Comparison of ENCODE assay signal across 10 mouse cellular contexts in the genomic region with DNA sequence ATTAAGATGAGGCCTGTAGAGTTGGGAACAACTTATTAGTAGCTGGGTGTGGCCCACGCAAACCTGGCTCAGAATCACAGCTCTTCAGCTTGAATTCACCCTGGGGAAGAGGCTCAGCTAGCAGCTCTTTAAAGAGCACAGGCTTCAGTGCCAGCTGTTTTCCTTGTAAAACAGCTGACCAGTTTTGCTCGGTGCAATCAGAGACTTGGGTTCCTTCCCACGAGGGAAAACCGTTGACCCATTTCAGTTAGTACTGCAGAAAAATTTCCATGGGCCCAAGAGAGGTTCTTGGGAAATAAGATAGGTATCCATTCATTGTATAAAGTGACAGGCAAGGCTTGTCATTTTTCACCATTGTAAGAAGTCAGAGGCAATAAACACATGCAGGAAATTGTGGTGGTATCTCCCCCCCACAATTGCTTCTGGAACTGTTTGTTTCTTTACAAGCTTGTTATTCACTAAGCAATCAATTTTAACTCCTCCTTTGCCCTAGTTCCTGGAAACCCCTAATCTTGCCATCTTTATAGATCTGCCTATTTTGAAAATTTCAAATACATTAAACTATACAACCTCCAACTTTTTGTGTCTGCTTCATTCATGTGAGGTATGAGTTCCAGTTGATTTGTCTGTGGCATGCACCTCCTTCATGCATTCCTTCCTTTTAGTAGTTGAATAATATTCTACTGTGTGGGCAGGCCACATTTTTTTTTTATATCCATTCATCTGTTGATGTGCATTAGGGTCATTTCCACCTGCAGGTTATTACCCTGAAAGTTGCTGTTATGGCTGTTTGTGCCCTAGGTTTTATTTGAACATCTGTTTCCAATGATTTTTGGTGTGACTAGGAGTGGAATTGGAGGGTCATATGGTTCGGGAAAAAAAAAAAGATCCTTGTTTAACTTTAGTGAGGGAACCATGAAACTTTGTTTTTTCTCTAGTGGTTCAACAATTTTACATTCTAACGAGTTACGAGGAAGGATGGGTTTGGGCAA.
DNase-seq lines count a peak whose midpoint lies in the region; ATAC-seq and TF ChIP-seq lines count a peak whose summit lies in the region.
"Had no signal": no experiment of that assay in that cellular context is flagged by ENCODE, and none has a peak within 500 bp of the region (broad histone marks: within the 10 kb centered on the region; RNA-seq: fewer than 3 reads in every experiment).

No protein-coding gene starts in this region.

- H3K4me3 ChIP-seq in kidney, adult 2 months (ENCODE audit: insufficient read depth, low read depth, low read length) = no peak overlapping the region
- no peak overlapping the region for H3K4me3 ChIP-seq in kidney, embryonic 16.5 days (ENCODE audit: low read length)
- H3K4me3 ChIP-seq in forebrain, embryonic 11.5 days (ENCODE audit: low read depth, low read length) = no peak overlapping the region

- H3K9ac ChIP-seq in kidney, embryonic 16.5 days (replicated peaks; ENCODE audit: low read length) = no peak overlapping the region
- H3K9ac ChIP-seq in forebrain, embryonic 11.5 days (ENCODE audit: low read length) = no peak overlapping the region

- no peak for TF ChIP-seq POLR2A in kidney, adult 2 months (IDR thresholded peaks at IDR 0.05; ENCODE audit: low read depth, low read length)

- H3K27ac ChIP-seq in kidney, adult 2 months (ENCODE audit: insufficient read depth, low read depth, low read length) = peak overlapping the region; percentile 51
- H3K27ac ChIP-seq in kidney, embryonic 16.5 days (ENCODE audit: low read length) = no peak overlapping the region
- no peak overlapping the region for H3K27ac ChIP-seq in forebrain, embryonic 11.5 days (ENCODE audit: low read depth, low read length)
- H3K27ac ChIP-seq: kidney, postnatal 0 days had no signal

- intact Hi-C loops in heart, postnatal 36 days (cut with DNase I) = no loop called here
- intact Hi-C loops in left cerebral cortex, postnatal 10 days (cut with DNase I) = no loop called here

- no peaks in the 10 kb centered on the region for H3K9me3 ChIP-seq in kidney, embryonic 16.5 days (ENCODE audit: low read length)
- no peaks in the 10 kb centered on the region for H3K9me3 ChIP-seq in forebrain, embryonic 11.5 days (ENCODE audit: control insufficient read depth, low read length)

- no peak overlapping the region for H3K4me2 ChIP-seq in kidney, embryonic 16.5 days (replicated peaks; ENCODE audit: low read depth, low read length)
- H3K4me2 ChIP-seq in forebrain, embryonic 11.5 days (ENCODE audit: low read depth, low read length, severe bottlenecking) = no peak overlapping the region

- 0 out of 2 replicates have a peak, but pooled peaks cover 3% of the 10 kb centered on the region for H3K4me1 ChIP-seq in kidney, adult 2 months (ENCODE audit: control insufficient read depth, insufficient read depth, low read length)
- peaks cover 11% of the 10 kb centered on the region; the same call in 1 of the 2 replicates for H3K4me1 ChIP-seq in kidney, embryonic 16.5 days (ENCODE audit: insufficient read depth, low read length)
- no peaks in the 10 kb centered on the region; the same call in 1 of the 2 replicates for H3K4me1 ChIP-seq in forebrain, embryonic 11.5 days (replicated peaks; ENCODE audit: control insufficient read depth, insufficient read depth, low read length)

- 39% methylated on average over 7 of the region's 7 CpGs for WGBS in kidney, adult 2 months
- 46% methylated on average over 7 of the region's 7 CpGs for WGBS in kidney, embryonic 16.5 days
- WGBS in forebrain, embryonic 11.5 days = 80% methylated on average over 7 of the region's 7 CpGs

- DNase-seq in kidney, adult 2 months = peak; percentile 74
- DNase-seq in T-cell, adult 2 months (ENCODE audit: low spot score) = peak; percentile 55
- peak; percentile 16 to 18 for DNase-seq in heart, postnatal 36 days
- peak; percentile 59 for DNase-seq in lung, postnatal 10 days
- no peak for DNase-seq in forebrain, embryonic 11.5 days (ENCODE audit: low spot score)
- DNase-seq in left cerebral cortex, postnatal 10 days (ENCODE audit: extremely low spot score in 1 of 2, low spot score in 2 of 2) = no peak
- DNase-seq in urinary bladder, postnatal 10 days (ENCODE audit: low spot score) = no peak

- no peaks in the 10 kb centered on the region for H3K27me3 ChIP-seq in kidney, adult 2 months (replicated peaks; ENCODE audit: control insufficient read depth, insufficient read depth, low read length)
- H3K27me3 ChIP-seq in kidney, embryonic 16.5 days (ENCODE audit: insufficient read depth, low read length) = no peaks in the 10 kb centered on the region
- no peaks in the 10 kb centered on the region for H3K27me3 ChIP-seq in forebrain, embryonic 11.5 days (ENCODE audit: control insufficient read depth, insufficient read depth, low read length)

- H3K36me3 ChIP-seq in kidney, adult 2 months (ENCODE audit: control insufficient read depth, insufficient read depth, low read length) = no peaks in the 10 kb centered on the region
- H3K36me3 ChIP-seq in kidney, embryonic 16.5 days (ENCODE audit: insufficient read depth, low read length) = no peaks in the 10 kb centered on the region
- no peaks in the 10 kb centered on the region for H3K36me3 ChIP-seq in forebrain, embryonic 11.5 days (ENCODE audit: control insufficient read depth, insufficient read depth, low read length)

- no peak for TF ChIP-seq CTCF in kidney, adult 2 months (conservative IDR thresholded peaks at IDR 0.05; ENCODE audit: insufficient read depth, insufficient read length, low read depth, low read length)

- ATAC-seq in kidney, embryonic 16.5 days (ENCODE audit: low FRiP score, low TSS enrichment) = no peak
- no peak for ATAC-seq in forebrain, embryonic 11.5 days (replicated peaks; ENCODE audit: low FRiP score)
- ATAC-seq: forebrain, embryonic 14.5 days had no signal

Comparison
In these comparisons a context has a peak if more than half of its experiments do, and no peak if none do; other contexts are left out.
1. DNase-seq: peak in kidney, adult 2 months (single experiment), T-cell, adult 2 months (single experiment), heart, postnatal 36 days (2 of 2) and lung, postnatal 10 days (single experiment); none in forebrain, embryonic 11.5 days (single experiment), left cerebral cortex, postnatal 10 days (0 of 2) and urinary bladder, postnatal 10 days (single experiment).